9 mouse cellular contexts compared by ENCODE assay signal in the genomic region with DNA sequence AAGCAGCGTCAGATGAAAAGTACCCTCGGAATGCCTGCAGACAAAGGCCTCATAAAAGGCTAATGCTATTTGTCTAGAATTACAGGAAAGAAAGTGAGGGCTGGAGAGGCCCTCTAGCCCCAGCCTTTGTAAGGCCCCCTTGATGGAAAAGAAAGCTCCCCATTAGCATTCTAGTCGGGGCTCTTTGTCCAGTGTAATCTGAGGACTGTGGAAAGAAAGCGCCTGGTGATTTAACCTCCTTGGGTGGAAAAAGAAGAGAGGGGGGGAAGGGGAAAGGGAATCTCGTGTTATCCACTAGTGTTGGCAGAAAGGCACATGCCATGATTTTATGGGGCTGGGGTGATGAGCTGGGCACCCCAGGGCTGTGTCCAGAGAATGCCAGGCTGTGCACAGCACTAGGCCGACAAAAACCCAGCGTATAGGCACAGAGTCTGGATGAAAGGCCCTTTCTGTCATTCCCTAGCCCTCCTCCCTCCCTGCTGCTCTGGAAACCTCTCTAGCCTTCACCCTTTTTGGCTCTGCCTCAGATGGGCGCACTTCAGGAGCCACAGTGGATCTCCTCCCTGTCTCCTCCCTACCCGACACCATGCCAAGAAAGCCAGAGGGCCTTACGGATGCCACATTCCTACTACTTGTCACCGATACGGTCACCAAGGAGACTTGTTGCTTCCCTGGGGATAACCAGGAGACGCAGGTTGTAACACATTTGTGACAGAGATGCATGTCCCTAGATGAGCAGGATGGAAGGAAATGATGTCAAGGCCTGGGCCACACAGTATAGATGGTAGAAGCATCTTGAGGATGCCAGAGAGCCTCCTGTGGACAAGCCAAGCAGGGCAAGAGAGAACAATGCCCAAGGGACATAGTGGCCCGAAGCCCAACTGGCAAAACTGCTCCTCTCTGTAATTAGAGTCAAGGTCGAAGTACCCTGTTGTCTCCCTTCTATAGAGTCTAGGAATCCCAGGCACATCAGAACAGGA.
DNase-seq lines count a peak whose midpoint lies in the region; ATAC-seq and TF ChIP-seq lines count a peak whose summit lies in the region.
"Had no signal": no experiment of that assay in that cellular context is flagged by ENCODE, and none has a peak within 500 bp of the region (broad histone marks: within the 10 kb centered on the region; RNA-seq: fewer than 3 reads in every experiment).

No protein-coding gene starts in this region.

- no peak for TF ChIP-seq POLR2A in cerebellum, adult 2 months (IDR thresholded peaks at IDR 0.05; ENCODE audit: borderline replicate concordance, insufficient read depth, low read length)

- no peak for TF ChIP-seq CTCF in cerebellum, adult 2 months (IDR thresholded peaks at IDR 0.05; ENCODE audit: borderline replicate concordance, insufficient read depth, low read depth, low read length)

- no peaks in the 10 kb centered on the region for H3K9me3 ChIP-seq in hindbrain, embryonic 14.5 days (ENCODE audit: control insufficient read depth, low read length)
- no peaks in the 10 kb centered on the region for H3K9me3 ChIP-seq in neural tube, embryonic 13.5 days

- H3K27ac ChIP-seq in cerebellum, adult 2 months (ENCODE audit: insufficient read depth, low read length), result peak overlapping the region; percentile 4; the same call in 1 of the 2 replicates
- peak overlapping the region; percentile 89 for H3K27ac ChIP-seq in hindbrain, embryonic 14.5 days
- H3K27ac ChIP-seq in neural tube, embryonic 13.5 days (replicated peaks), result peak overlapping the region; percentile 86
- H3K27ac ChIP-seq: liver, embryonic 14.5 days had no signal

- H3K36me3 ChIP-seq in hindbrain, embryonic 14.5 days (replicated peaks; ENCODE audit: control insufficient read depth, insufficient read depth), result no peaks in the 10 kb centered on the region
- H3K36me3 ChIP-seq in neural tube, embryonic 13.5 days, result no peaks in the 10 kb centered on the region

- DNase-seq in cerebellum, adult 2 months, result peak in 1 of 2 experiments; percentile 32
- DNase-seq in cerebellum, adult 8-10 months, result no peak
- DNase-seq in right cerebral cortex, postnatal 10 days (ENCODE audit: low spot score in 2 of 2), result peak; percentile 56 to 69
- DNase-seq in right cerebral cortex, postnatal 14 days, result no peak
- DNase-seq in hindbrain, embryonic 14.5 days (ENCODE audit: low spot score), result peak; percentile 51
- DNase-seq in urinary bladder, postnatal 10 days (ENCODE audit: low spot score), result no peak
- DNase-seq in right cerebral cortex, adult 18-20 months, result no peak

- H3K4me3 ChIP-seq in cerebellum, adult 2 months (replicated peaks; ENCODE audit: insufficient read depth, low read depth, low read length), result no peak overlapping the region
- H3K4me3 ChIP-seq in hindbrain, embryonic 14.5 days (replicated peaks; ENCODE audit: low read length), result no peak overlapping the region
- H3K4me3 ChIP-seq in neural tube, embryonic 13.5 days, result no peak overlapping the region

- no peaks in the 10 kb centered on the region for H3K27me3 ChIP-seq in cerebellum, adult 2 months (ENCODE audit: control insufficient read depth, insufficient read depth, low read length)
- H3K27me3 ChIP-seq in hindbrain, embryonic 14.5 days (ENCODE audit: control insufficient read depth, insufficient read depth, low read length), result no peaks in the 10 kb centered on the region
- H3K27me3 ChIP-seq in neural tube, embryonic 13.5 days, result no peaks in the 10 kb centered on the region

- H3K9ac ChIP-seq in hindbrain, embryonic 14.5 days, result peak overlapping the region; percentile 32
- H3K9ac ChIP-seq in neural tube, embryonic 13.5 days, result 0 out of 2 replicates have a peak overlapping the region, but pooled peaks have one; percentile 44
- H3K9ac ChIP-seq: liver, embryonic 14.5 days had no signal

- 42% methylated on average over 15 of the region's 15 CpGs for WGBS in cerebellum, adult 2 months
- 14% methylated on average over 15 of the region's 15 CpGs for WGBS in hindbrain, embryonic 14.5 days
- 7% methylated on average over 15 of the region's 15 CpGs for WGBS in neural tube, embryonic 13.5 days

- peaks cover 12% of the 10 kb centered on the region for H3K4me1 ChIP-seq in cerebellum, adult 2 months (ENCODE audit: control insufficient read depth, insufficient read depth, low read length)
- peaks cover 33% of the 10 kb centered on the region for H3K4me1 ChIP-seq in hindbrain, embryonic 14.5 days (replicated peaks; ENCODE audit: control insufficient read depth, insufficient read depth, low read length)
- H3K4me1 ChIP-seq in neural tube, embryonic 13.5 days (replicated peaks), result peaks cover 61% of the 10 kb centered on the region

- H3K4me2 ChIP-seq in hindbrain, embryonic 14.5 days (replicated peaks), result peak overlapping the region; percentile 17
- H3K4me2 ChIP-seq in neural tube, embryonic 13.5 days, result 0 out of 2 replicates have a peak overlapping the region, but pooled peaks have one; percentile 4

- peak; percentile 90 for ATAC-seq in hindbrain, embryonic 14.5 days (ENCODE audit: low FRiP score)
- peak; percentile 95 for ATAC-seq in neural tube, embryonic 13.5 days (ENCODE audit: low read depth)

Comparison
In these comparisons a context has a peak if more than half of its experiments do, and no peak if none do; other contexts are left out.
1. DNase-seq: peak in right cerebral cortex, postnatal 10 days (2 of 2) and hindbrain, embryonic 14.5 days (single experiment); none in cerebellum, adult 8-10 months (single experiment), right cerebral cortex, postnatal 14 days (single experiment), urinary bladder, postnatal 10 days (single experiment) and right cerebral cortex, adult 18-20 months (single experiment).
2. H3K27ac ChIP-seq: peak in every context shown above with its lines; median percentile 89 in hindbrain, embryonic 14.5 days; 86 in neural tube, embryonic 13.5 days; 4 in cerebellum, adult 2 months.